Mouse (Mus musculus) CH12.LX (cell line): ENCODE measurements around the gene Mea1.

Experiments
- CTCF ChIP-seq, 2 experiments: IDR thresholded peaks in 1 of 2; conservative IDR thresholded peaks in 1 of 2; 2 replicates each; pipeline ENCODE4 v1.5.1; 2011 to 2012; ENCODE audit warnings: low read depth in 2 of 2, low read length in 2 of 2, improper control_type of control experiment in 1 of 2, inconsistent platforms in 1 of 2, mild to moderate bottlenecking in 1 of 2, moderate library complexity in 1 of 2
- E2F4 ChIP-seq: IDR thresholded peaks from 2 replicates; pipeline ENCODE4 v1.6.1; 2011; ENCODE audit warnings: low read depth, low read length, improper control_type of control experiment; ENCODE audit not compliant: insufficient replicate concordance
- EP300 ChIP-seq: IDR thresholded peaks from 2 replicates; pipeline ENCODE4 v1.6.1; 2011; ENCODE audit warnings: low read length, improper control_type of control experiment
- GABPA ChIP-seq: IDR thresholded peaks from 2 replicates; pipeline ENCODE4 v1.6.1; 2012; ENCODE audit warnings: low read depth, low read length, improper control_type of control experiment, inconsistent platforms; ENCODE audit not compliant: insufficient replicate concordance
- MAZ ChIP-seq: IDR thresholded peaks from 2 replicates; pipeline ENCODE4 v1.6.1; 2012; ENCODE audit warnings: low read depth, mild to moderate bottlenecking, inconsistent platforms, low read length, improper control_type of control experiment, moderate library complexity
- MYC ChIP-seq: IDR thresholded peaks from 2 replicates; pipeline ENCODE4 v1.6.1; 2011; ENCODE audit warnings: low read depth, mild to moderate bottlenecking, improper control_type of control experiment, low read length
- NELFE ChIP-seq: IDR thresholded peaks from 2 replicates; pipeline ENCODE4 v1.6.1; 2011; ENCODE audit warnings: low read depth, low read length, improper control_type of control experiment
- POLR2A ChIP-seq: IDR thresholded peaks from 2 replicates; pipeline ENCODE4 v1.6.1; 2011; ENCODE audit warnings: low read depth, mild to moderate bottlenecking, improper control_type of control experiment, low read length
- RCOR1 ChIP-seq: conservative IDR thresholded peaks from 2 replicates; pipeline ENCODE4 v1.6.1; 2012; ENCODE audit warnings: low read depth, mild to moderate bottlenecking, inconsistent platforms, low read length, improper control_type of control experiment
- SMC3 ChIP-seq: IDR thresholded peaks from 2 replicates; pipeline ENCODE4 v1.6.1; 2011; ENCODE audit warnings: low read depth, low read length, improper control_type of control experiment
- TCF12 ChIP-seq: IDR thresholded peaks from 2 replicates; pipeline ENCODE4 v1.6.1; 2014; ENCODE audit warnings: low read depth, mild to moderate bottlenecking, inconsistent platforms, low read length, improper control_type of control experiment
- ZC3H11A ChIP-seq: IDR thresholded peaks from 2 replicates; pipeline ENCODE4 v1.6.1; 2012; ENCODE audit warnings: low read depth, mild to moderate bottlenecking, inconsistent platforms, low read length, improper control_type of control experiment
- ZNF384 ChIP-seq: IDR thresholded peaks from 2 replicates; pipeline ENCODE4 v1.6.1; 2012; ENCODE audit warnings: low read depth, low read length, improper control_type of control experiment, inconsistent platforms

DNA sequence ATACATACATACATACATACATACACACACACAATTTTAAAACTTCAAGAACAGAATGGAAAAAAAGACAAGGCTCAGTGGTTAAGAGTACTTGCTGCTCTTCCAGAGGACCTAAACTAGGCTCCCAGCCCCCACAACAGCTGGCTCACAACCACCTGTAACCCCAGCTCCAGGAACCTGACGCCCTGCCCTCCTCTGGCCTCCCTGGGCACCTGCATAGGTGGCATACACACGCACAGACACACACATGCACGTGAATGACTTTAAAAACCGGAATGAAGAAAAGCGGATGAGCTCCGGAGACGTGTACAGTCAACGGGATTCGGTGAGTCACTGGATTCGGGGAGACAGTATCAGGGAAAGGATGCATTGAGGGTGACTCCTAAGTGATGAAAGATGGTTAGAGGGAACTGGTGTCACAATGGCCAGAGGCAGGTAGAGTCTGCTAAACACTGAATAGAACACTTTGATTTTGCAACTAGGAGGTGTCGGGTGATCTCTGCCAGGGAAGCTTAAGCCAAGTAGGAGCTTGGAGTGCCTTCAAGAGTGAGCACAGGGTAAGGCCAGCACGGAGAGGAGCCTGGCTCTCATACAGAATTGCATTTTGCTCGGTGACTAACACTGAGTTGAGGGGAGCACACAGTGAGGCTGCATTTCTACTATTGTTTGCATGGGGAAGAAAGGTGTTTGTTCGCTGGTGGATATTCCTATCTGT, 27.9 kb downstream of the Mea1 start:
- TF ChIP-seq POLR2A = no peak
- TF ChIP-seq EP300 = no peak
- no peak for TF ChIP-seq MAZ
- no peak for TF ChIP-seq MYC
- TF ChIP-seq RCOR1 = no peak
- no peak for TF ChIP-seq CTCF (conservative IDR thresholded peaks at IDR 0.05 in 1 of 2, IDR thresholded peaks at IDR 0.05 in 1 of 2; ENCODE audit: low read depth in 2 of 2, low read length in 2 of 2)
- no peak for TF ChIP-seq GABPA
- no peak for TF ChIP-seq E2F4
- no peak for TF ChIP-seq NELFE
- TF ChIP-seq TCF12 = no peak
- no peak for TF ChIP-seq ZNF384
- no peak for TF ChIP-seq SMC3
- no peak for TF ChIP-seq ZC3H11A
